Mouse (Mus musculus): ENCODE measurements around the gene Gm17018.

Gm17018 gene

GRCm38 (mm10) chr19:45549128-45549915, 11.1 kb upstream of the Gm17018 start:
- no peak for DNase-seq (ENCODE audit: low read depth, low spot score)

GRCm38 (mm10) chr19:45549948-45550347, 10.5 kb upstream of the Gm17018 start:
- no peak for DNase-seq (ENCODE audit: low read depth, low spot score)

- no peak for DNase-seq (ENCODE audit: low read depth, low spot score)
These were observed 8.2 kb upstream of the Gm17018 start for GRCm38 (mm10) chr19:45552187-45552586.

GRCm38 (mm10) chr19:45554136-45554535, 6.3 kb upstream of the Gm17018 start:
- DNase-seq (ENCODE audit: low read depth, low spot score) = no peak

GRCm38 (mm10) chr19:45565925-45566715, 5.7 kb downstream of the Gm17018 start:
- no peak for DNase-seq (ENCODE audit: low read depth, low spot score)

GRCm38 (mm10) chr19:45567367-45567766, 7.0 kb downstream of the Gm17018 start:
- DNase-seq (ENCODE audit: low read depth, low spot score) = no peak

GRCm38 (mm10) chr19:45573033-45573432, 12.6 kb downstream of the Gm17018 start:
- no peak for DNase-seq (ENCODE audit: low read depth, low spot score)

GRCm38 (mm10) chr19:45573861-45574267, 13.4 kb downstream of the Gm17018 start:
- peak; percentile 52 for DNase-seq (ENCODE audit: low read depth, low spot score)

- no peak for DNase-seq (ENCODE audit: low read depth, low spot score)
These were observed 14.0 kb downstream of the Gm17018 start for GRCm38 (mm10) chr19:45574339-45574898.

GRCm38 (mm10) chr19:45574941-45575631, 14.7 kb downstream of the Gm17018 start:
- no peak for DNase-seq (ENCODE audit: low read depth, low spot score)

GRCm38 (mm10) chr19:45575632-45576001, 15.2 kb downstream of the Gm17018 start:
- no peak for DNase-seq (ENCODE audit: low read depth, low spot score)

GRCm38 (mm10) chr19:45577141-45577750, 16.8 kb downstream of the Gm17018 start:
- DNase-seq (ENCODE audit: low read depth, low spot score) = no peak

GRCm38 (mm10) chr19:45578976-45579375, 18.6 kb downstream of the Gm17018 start:
- DNase-seq (ENCODE audit: low read depth, low spot score) = no peak

GRCm38 (mm10) chr19:45579416-45579815, 19.0 kb downstream of the Gm17018 start:
- DNase-seq (ENCODE audit: low read depth, low spot score) = no peak

GRCm38 (mm10) chr19:45580235-45580634, 19.8 kb downstream of the Gm17018 start:
- DNase-seq (ENCODE audit: low read depth, low spot score) = no peak

- peak; percentile 56 for DNase-seq (ENCODE audit: low read depth, low spot score)
These were observed 20.8 kb downstream of the Gm17018 start for GRCm38 (mm10) chr19:45581257-45581656.

GRCm38 (mm10) chr19:45582161-45582560, 21.7 kb downstream of the Gm17018 start:
- DNase-seq (ENCODE audit: low read depth, low spot score) = no peak

- no peak for DNase-seq (ENCODE audit: low read depth, low spot score)
These were observed 22.7 kb downstream of the Gm17018 start for GRCm38 (mm10) chr19:45583136-45583535.

GRCm38 (mm10) chr19:45584856-45585620, 24.6 kb downstream of the Gm17018 start:
- DNase-seq (ENCODE audit: low read depth, low spot score) = no peak

GRCm38 (mm10) chr19:45586850-45587249, 26.4 kb downstream of the Gm17018 start:
- no peak for DNase-seq (ENCODE audit: low read depth, low spot score)

Data from forelimb bud, embryonic 11.5 days (tissue).